Mouse (Mus musculus) heart, embryonic 11.5 days (tissue): ENCODE results near the gene B4galt1. TPM values are rescaled to one million over a fixed set of nuclear protein-coding genes. Genes with fewer than 3 reads are reported as not detected.

Experiments
- ATAC-seq: fragments of 200-750 bp; cut with Nextera tagmentation; replicated peaks from 2 replicates; pipeline ENCODE4 v1.8.0; 2017; ENCODE audit warnings: moderate library complexity; ENCODE audit not compliant: insufficient number of reproducible peaks, low FRiP score, low TSS enrichment
- H3K27ac ChIP-seq: fragments of 300-500 bp; sonication (generic); 2 replicates; pipeline ENCODE4 v1.5.1; 2014; ENCODE audit warnings: mild to moderate bottlenecking, low read depth, low read length
- H3K27me3 ChIP-seq: fragments of 300-500 bp; sonication (generic); 2 replicates; pipeline ENCODE4 v1.6.1; 2014; ENCODE audit warnings: mild to moderate bottlenecking, low read length, mixed read lengths; ENCODE audit not compliant: control insufficient read depth, insufficient read depth
- H3K36me3 ChIP-seq: fragments of 300-500 bp; sonication (generic); 2 replicates; pipeline ENCODE4 v1.6.1; 2014; ENCODE audit warnings: mild to moderate bottlenecking, low read length, moderate library complexity, mixed read lengths; ENCODE audit not compliant: control insufficient read depth, insufficient read depth
- H3K4me1 ChIP-seq: fragments of 300-500 bp; sonication (generic); 2 replicates; pipeline ENCODE4 v1.6.1; 2014; ENCODE audit warnings: low read length; ENCODE audit not compliant: control insufficient read depth, insufficient read depth
- H3K4me2 ChIP-seq: fragments of 300-500 bp; sonication (generic); 2 replicates; pipeline ENCODE4 v1.6.1; 2014; ENCODE audit warnings: mild to moderate bottlenecking, moderate library complexity
- H3K4me3 ChIP-seq: fragments of 300-500 bp; sonication (generic); 2 replicates; pipeline ENCODE4 v1.5.1; 2014; ENCODE audit warnings: low read depth, low read length
- H3K9ac ChIP-seq: fragments of 300-500 bp; sonication (generic); 2 replicates; pipeline ENCODE4 v1.6.1; 2014; ENCODE audit warnings: mild to moderate bottlenecking, low read depth, low read length, moderate library complexity
- H3K9me3 ChIP-seq: fragments of 300-500 bp; sonication (generic); replicated peaks from 2 replicates; pipeline ENCODE4 v1.6.1; 2016; ENCODE audit warnings: low read length; ENCODE audit not compliant: control insufficient read depth
- WGBS: fragments of 180-500 bp; shearing (Covaris S2); extraction: QIAGEN DNeasy Blood & Tissue Kit; methylation state at CpG from one replicate; pipeline ENCODE4 v1.1.7; 2014; ENCODE audit not compliant: insufficient replicate concordance; 5-methylcytosine and 5-hydroxymethylcytosine counted together
- polyA plus RNA-seq: library from polyadenylated mRNA; unstranded; fragments of >200 nt; fragmentation: Nextera tagmentation; extraction: Ambion mirVana; gene quantifications from 2 replicates; pipeline ENCODE4 v1.2.1, GENCODE M21; 2014

B4galt1 gene
- polyA plus RNA-seq, 1 experiment from 2014 or later: 43.9 TPM

DNA sequence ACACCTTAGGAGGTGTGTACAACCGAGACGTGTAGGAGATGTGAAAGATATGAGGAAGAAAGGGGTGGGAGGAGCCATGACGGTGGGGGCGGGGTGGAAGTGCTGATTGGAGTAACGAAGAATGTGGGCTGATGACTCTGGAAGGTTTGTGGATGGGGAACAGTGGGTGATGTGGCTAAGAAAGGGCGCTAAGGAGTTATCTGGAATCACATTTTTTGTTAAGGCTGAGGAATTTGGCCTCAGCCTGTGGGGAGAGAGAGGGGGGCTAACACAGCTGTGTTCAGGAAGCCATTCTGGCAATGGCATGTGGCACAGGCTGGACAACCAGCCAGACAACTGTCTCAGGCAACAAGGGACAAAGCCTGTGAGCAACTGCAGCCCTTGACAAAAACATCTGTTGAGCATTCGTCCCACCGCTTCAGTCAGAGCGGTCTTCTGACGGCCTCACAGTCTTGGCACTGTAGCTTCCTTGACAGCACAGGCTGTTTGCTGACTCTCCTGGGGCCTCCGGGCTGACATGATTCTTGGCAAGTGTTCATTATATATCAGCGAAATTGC lies 23.1 kb upstream of the B4galt1 start:
- H3K9ac ChIP-seq: peak overlapping the region; percentile 49; the same call in 1 of the 2 replicates
- 18% methylated on average over 12 of the region's 12 CpGs for WGBS
- H3K4me2 ChIP-seq: peak overlapping the region; percentile 42
- H3K27ac ChIP-seq: peak overlapping the region; percentile 18
- no peaks in the 10 kb centered on the region for H3K36me3 ChIP-seq
- no peak overlapping the region for H3K4me3 ChIP-seq
- H3K27me3 ChIP-seq: no peaks in the 10 kb centered on the region
- ATAC-seq: peak; percentile 28; the same call in 1 of the 2 replicates
- peaks cover 38% of the 10 kb centered on the region for H3K4me1 ChIP-seq
- no peaks in the 10 kb centered on the region for H3K9me3 ChIP-seq

- H3K4me3 ChIP-seq: no peak overlapping the region
- no peaks in the 10 kb centered on the region for H3K27me3 ChIP-seq
- no peak overlapping the region for H3K27ac ChIP-seq
- no peaks in the 10 kb centered on the region for H3K36me3 ChIP-seq
- no peak overlapping the region for H3K9ac ChIP-seq
- H3K4me1 ChIP-seq: peaks cover 38% of the 10 kb centered on the region
- WGBS: 89% methylated on average over 20 of the region's 20 CpGs
- H3K9me3 ChIP-seq: no peaks in the 10 kb centered on the region
- no peak overlapping the region for H3K4me2 ChIP-seq
- ATAC-seq: no peak
Observed at GRCm38 (mm10) chr4:40875842-40876241, 22.0 kb upstream of the B4galt1 start.

DNA sequence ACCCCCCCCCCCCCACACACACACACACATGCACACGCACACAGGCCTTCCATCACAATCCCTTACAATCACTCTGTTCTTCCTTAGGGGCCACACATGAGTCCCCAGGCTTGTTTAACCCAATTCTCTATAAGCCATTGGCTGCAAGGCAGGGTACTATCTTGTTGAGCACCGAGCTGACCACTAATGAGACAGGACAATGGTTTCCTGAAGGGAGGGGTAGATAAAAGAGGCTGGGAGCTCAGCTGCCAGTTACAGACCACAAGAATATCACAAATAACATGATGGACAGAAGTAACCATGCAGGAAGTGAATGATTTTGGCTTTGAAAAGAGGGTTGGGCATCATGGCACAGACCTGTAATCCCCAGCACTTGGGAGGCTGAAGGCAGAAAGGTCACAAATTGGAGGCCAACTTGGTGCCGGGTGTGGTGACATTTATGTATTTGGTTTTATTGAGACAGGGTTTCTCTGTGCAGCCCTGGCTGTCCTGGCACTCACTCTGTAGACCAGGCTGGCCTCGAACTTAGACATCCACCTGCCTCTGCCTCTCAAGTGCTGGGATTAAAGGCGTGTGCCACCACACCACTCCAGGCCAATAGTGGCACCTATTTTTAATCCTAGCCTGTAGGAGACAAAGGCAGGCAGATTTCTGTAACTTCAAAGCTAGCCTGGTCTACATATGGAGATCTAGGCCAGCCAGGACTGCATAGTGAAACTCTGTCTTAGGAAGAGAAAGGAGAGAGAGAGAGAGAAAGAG lies 21.2 kb upstream of the B4galt1 start:
- no peaks in the 10 kb centered on the region for H3K9me3 ChIP-seq
- ATAC-seq: no peak
- peaks cover 38% of the 10 kb centered on the region for H3K4me1 ChIP-seq
- no peaks in the 10 kb centered on the region for H3K36me3 ChIP-seq
- no peaks in the 10 kb centered on the region for H3K27me3 ChIP-seq
- H3K9ac ChIP-seq: no peak overlapping the region
- no peak overlapping the region for H3K4me2 ChIP-seq
- 71% methylated on average over 5 of the region's 5 CpGs for WGBS
- no peak overlapping the region for H3K27ac ChIP-seq
- H3K4me3 ChIP-seq: no peak overlapping the region

DNA sequence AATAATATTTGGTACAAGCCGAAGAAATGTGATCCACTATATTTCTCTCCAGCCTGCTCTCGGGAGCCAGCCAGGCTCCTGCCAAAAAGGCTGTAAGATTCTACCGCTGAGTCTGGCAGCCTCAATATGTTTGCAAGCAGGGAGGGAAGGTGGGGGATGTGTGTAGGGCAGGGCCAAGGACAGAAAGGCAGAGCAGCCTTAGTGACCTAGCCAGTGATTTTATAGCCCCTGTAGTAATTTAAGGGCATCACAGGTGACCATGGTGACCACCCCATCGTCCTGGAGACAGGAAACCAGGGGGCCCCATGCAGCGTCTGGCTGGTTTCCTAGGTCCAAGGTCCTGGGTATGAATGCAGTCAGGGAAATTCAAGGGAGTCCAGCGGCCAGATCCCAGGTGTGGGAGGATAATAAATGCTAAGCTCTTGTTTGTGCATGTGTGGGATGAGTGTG lies 20.4 kb upstream of the B4galt1 start:
- H3K36me3 ChIP-seq: no peaks in the 10 kb centered on the region
- WGBS: 41% methylated on average over 6 of the region's 6 CpGs
- H3K9me3 ChIP-seq: no peaks in the 10 kb centered on the region
- no peak overlapping the region for H3K4me2 ChIP-seq
- H3K27ac ChIP-seq: peak overlapping the region; percentile 23; the same call in 1 of the 2 replicates
- ATAC-seq: no peak
- H3K27me3 ChIP-seq: no peaks in the 10 kb centered on the region
- H3K4me3 ChIP-seq: no peak overlapping the region
- peak overlapping the region; percentile 23; the same call in 1 of the 2 replicates for H3K9ac ChIP-seq
- H3K4me1 ChIP-seq: peaks cover 38% of the 10 kb centered on the region

DNA sequence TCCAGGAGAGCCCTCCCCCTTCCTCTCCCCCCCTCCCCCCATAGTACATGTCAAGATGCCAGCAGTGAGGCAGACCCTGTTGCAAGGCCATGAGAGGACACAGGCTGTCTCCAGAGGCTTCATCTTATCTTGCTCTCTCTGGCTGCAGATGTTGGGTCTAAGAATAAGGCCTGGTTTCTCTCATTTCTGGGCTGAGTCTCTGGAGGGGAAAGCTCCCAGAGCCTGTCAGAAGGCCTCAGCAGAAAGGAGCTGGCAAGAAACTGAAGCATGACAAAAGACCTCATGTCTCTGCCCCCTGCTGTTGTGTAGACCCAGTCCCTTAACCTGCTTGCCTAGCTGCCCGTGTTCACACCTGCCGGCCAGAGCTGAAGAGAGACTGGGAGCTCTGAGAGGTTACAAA lies 19.5 kb upstream of the B4galt1 start:
- Histone ChIP-seq H3K4me2 (no peak overlapping the region; the same call in 1 of the 2 replicates), H3K9me3 (no peaks in the 10 kb centered on the region), H3K4me1 (peaks cover 38% of the 10 kb centered on the region), H3K27me3 (no peaks in the 10 kb centered on the region), H3K9ac (peak overlapping the region; percentile 12; the same call in 1 of the 2 replicates), H3K4me3 (no peak overlapping the region), H3K36me3 (no peaks in the 10 kb centered on the region), H3K27ac (peak overlapping the region; percentile 23; the same call in 1 of the 2 replicates)
- ATAC-seq: 0 out of 2 replicates have a peak, but pooled peaks have one; percentile 16
- WGBS: 33% methylated on average over 2 of the region's 2 CpGs

DNA sequence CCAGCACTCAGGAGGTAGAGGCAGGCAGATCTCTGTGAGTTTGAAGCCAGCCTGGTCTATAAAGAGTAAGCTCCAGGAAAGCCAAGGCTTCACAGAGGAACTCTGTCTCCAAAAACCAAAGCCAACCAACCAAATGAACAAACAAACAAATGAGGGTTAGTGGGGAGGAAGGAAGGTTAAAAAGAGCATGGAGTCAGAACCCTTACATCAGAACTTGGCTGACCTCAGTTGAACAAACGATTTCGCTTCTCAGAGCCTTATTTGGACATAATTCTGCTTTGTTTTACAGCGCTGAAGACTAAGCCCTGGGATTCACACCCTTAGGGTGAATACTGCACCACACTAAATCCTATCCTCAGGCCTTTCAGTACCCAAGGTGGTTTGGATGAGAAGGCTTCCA lies 18.3 kb upstream of the B4galt1 start:
- Histone ChIP-seq H3K27ac (no peak overlapping the region), H3K4me1 (peaks cover 29% of the 10 kb centered on the region), H3K9ac (no peak overlapping the region), H3K9me3 (no peaks in the 10 kb centered on the region), H3K36me3 (no peaks in the 10 kb centered on the region), H3K4me2 (no peak overlapping the region), H3K27me3 (no peaks in the 10 kb centered on the region), H3K4me3 (no peak overlapping the region)
- no peak for ATAC-seq
- 87% methylated on average over 3 of the region's 3 CpGs for WGBS

DNA sequence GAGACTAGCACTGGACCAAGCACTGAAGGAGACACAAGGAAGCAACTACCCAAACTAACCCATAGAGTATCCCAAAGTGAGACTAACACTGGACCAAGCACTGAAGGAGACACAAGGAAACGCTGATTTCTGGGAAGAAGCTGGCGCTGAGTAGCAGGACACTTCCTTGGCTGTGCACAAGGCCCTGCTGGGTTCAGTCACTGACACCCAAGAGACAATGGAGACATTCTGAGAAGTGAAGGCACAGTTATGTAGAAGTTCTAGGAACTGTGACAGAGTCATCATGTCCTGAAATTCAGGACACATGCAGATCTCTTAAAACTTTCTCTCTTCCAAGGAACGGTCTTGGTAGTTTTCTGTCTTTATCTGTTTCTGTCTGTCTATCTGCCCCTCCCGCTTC lies 16.4 kb upstream of the B4galt1 start:
- Histone ChIP-seq H3K9ac (no peak overlapping the region), H3K4me2 (no peak overlapping the region), H3K36me3 (no peaks in the 10 kb centered on the region), H3K9me3 (no peaks in the 10 kb centered on the region), H3K27ac (no peak overlapping the region), H3K4me1 (peaks cover 22% of the 10 kb centered on the region), H3K4me3 (no peak overlapping the region), H3K27me3 (no peaks in the 10 kb centered on the region)
- no peak for ATAC-seq
- WGBS: 80% methylated on average over 4 of the region's 4 CpGs

- WGBS: 67% methylated on average over 13 of the region's 13 CpGs
- no peak for ATAC-seq
- H3K4me1 ChIP-seq: peaks cover 10% of the 10 kb centered on the region
- H3K27ac ChIP-seq: no peak overlapping the region
- no peak overlapping the region for H3K4me2 ChIP-seq
- no peaks in the 10 kb centered on the region for H3K36me3 ChIP-seq
- H3K4me3 ChIP-seq: no peak overlapping the region
- no peak overlapping the region for H3K9ac ChIP-seq
- H3K27me3 ChIP-seq: no peaks in the 10 kb centered on the region
- no peaks in the 10 kb centered on the region for H3K9me3 ChIP-seq
Observed at GRCm38 (mm10) chr4:40868554-40869232, 14.9 kb upstream of the B4galt1 start.
